Mouse (Mus musculus): ENCODE data around the gene Ppp4r2. TPM values are rescaled to one million over a fixed set of nuclear protein-coding genes. Genes with fewer than 3 reads are reported as not detected.

Gene Ppp4r2
- polyA plus RNA-seq, 1 experiment from 2014 or later = 42.1 TPM

DNA sequence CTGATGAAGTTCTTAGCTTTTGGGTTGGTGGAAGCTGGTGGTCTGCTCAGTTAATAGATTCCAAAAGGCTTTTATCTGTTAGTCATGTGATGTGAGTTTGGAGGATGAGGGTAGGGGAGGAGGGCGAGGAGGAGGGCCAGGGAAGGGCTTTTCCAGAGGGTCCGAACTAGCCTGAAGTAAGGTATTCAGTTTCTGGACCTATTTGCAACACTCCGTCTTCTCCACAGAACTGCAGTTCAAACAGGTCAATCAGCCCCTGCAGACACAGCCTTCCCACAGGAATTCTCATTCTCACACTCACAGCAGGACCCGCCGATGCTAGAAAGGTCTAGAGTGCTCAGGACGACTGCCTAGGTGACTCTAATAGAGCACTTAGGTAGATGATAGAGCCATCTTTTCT, 39.8 kb downstream of the Ppp4r2 start:
- Histone ChIP-seq H3K27ac (ENCODE audit: low read depth, low read length) (no peak overlapping the region), H3K27me3 (ENCODE audit: control insufficient read depth, insufficient read depth, low read length) (no peaks in the 10 kb centered on the region), H3K4me2 (replicated peaks; ENCODE audit: low read depth, low read length) (no peak overlapping the region), H3K4me3 (ENCODE audit: low read length) (no peak overlapping the region), H3K9me3 (ENCODE audit: control insufficient read depth, low read length) (no peaks in the 10 kb centered on the region), H3K36me3 (ENCODE audit: control insufficient read depth, insufficient read depth, low read length) (peaks cover 5% of the 10 kb centered on the region; the same call in 1 of the 2 replicates), H3K4me1 (ENCODE audit: control insufficient read depth, insufficient read depth, low read length) (no peaks in the 10 kb centered on the region), H3K9ac (ENCODE audit: low read depth, low read length) (no peak overlapping the region)
- no peak for ATAC-seq (ENCODE audit: low FRiP score, low TSS enrichment)
- WGBS = 75% methylated on average over 6 of the region's 6 CpGs

DNA sequence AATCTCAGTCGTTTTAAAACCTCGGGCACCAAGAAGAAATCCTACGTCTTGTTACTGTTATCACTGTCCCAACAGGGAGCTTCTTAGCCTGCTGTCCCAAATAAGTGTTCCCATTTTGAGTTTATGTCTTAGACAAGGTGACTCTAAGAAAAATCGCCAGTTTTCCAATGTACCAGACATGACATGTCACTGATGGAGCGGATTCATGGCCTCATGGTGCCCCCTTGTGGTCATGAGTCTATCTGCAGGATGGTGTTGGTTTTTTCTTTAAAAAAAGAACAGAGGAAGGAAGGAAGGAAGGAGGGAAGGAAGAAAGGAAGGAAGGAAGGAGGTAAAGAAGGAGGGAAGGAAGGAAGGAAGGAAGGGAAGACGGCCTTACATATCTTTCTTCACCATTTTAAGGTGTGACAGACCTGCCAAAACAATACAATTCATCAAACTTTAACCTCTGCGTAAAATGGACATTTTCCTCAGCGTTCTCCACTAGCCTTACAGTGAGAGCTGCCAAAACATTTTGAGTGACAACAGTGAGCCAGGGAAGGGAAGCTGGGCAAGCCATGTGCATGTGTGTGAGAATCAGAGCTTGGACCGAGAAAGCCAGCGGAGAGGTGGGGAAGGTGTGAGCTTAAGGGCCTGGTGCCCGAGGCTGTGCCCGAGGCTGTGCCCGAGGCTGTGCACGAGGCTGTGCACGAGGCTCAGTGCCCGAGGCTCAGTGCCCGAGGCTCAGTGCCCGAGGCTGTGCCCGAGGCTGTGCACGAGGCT, 42.6 kb downstream of the Ppp4r2 start:
- H3K4me1 ChIP-seq (ENCODE audit: control insufficient read depth, insufficient read depth, low read length) = no peaks in the 10 kb centered on the region
- no peak for ATAC-seq (ENCODE audit: low FRiP score, low TSS enrichment)
- no peaks in the 10 kb centered on the region for H3K27me3 ChIP-seq (ENCODE audit: control insufficient read depth, insufficient read depth, low read length)
- no peak overlapping the region for H3K27ac ChIP-seq (ENCODE audit: low read depth, low read length)
- H3K4me3 ChIP-seq (ENCODE audit: low read length) = no peak overlapping the region
- WGBS = 69% methylated on average over 20 of the region's 20 CpGs
- H3K36me3 ChIP-seq (ENCODE audit: control insufficient read depth, insufficient read depth, low read length) = no peaks in the 10 kb centered on the region
- no peak overlapping the region for H3K9ac ChIP-seq (ENCODE audit: low read depth, low read length)
- no peak overlapping the region for H3K4me2 ChIP-seq (replicated peaks; ENCODE audit: low read depth, low read length)
- no peaks in the 10 kb centered on the region for H3K9me3 ChIP-seq (ENCODE audit: control insufficient read depth, low read length)

DNA sequence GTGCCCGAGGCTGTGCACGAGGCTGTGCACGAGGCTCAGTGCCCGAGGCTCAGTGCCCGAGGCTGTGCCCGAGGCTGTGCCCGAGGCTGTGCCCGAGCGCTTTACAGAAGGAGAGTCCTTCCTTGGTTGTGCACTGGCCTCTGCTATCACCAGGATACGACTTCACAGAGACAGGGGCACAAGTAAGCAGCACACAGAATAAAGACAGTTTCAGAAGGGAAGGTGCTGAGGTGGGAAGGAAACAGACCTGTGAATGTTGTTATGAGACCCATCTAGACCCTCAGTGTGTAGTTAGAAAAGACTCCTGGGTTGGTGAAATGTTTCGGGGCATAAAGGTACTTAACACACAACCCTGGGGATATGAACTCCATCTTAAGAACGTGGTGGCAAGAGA, 43.2 kb downstream of the Ppp4r2 start:
- no peaks in the 10 kb centered on the region for H3K27me3 ChIP-seq (ENCODE audit: control insufficient read depth, insufficient read depth, low read length)
- H3K9ac ChIP-seq (ENCODE audit: low read depth, low read length) = no peak overlapping the region
- 91% methylated on average over 12 of the region's 12 CpGs for WGBS
- H3K4me2 ChIP-seq (replicated peaks; ENCODE audit: low read depth, low read length) = no peak overlapping the region
- H3K4me1 ChIP-seq (ENCODE audit: control insufficient read depth, insufficient read depth, low read length) = no peaks in the 10 kb centered on the region
- no peak overlapping the region for H3K27ac ChIP-seq (ENCODE audit: low read depth, low read length)
- ATAC-seq (ENCODE audit: low FRiP score, low TSS enrichment) = no peak
- no peaks in the 10 kb centered on the region for H3K36me3 ChIP-seq (ENCODE audit: control insufficient read depth, insufficient read depth, low read length)
- H3K4me3 ChIP-seq (ENCODE audit: low read length) = no peak overlapping the region
- H3K9me3 ChIP-seq (ENCODE audit: control insufficient read depth, low read length) = no peaks in the 10 kb centered on the region

DNA sequence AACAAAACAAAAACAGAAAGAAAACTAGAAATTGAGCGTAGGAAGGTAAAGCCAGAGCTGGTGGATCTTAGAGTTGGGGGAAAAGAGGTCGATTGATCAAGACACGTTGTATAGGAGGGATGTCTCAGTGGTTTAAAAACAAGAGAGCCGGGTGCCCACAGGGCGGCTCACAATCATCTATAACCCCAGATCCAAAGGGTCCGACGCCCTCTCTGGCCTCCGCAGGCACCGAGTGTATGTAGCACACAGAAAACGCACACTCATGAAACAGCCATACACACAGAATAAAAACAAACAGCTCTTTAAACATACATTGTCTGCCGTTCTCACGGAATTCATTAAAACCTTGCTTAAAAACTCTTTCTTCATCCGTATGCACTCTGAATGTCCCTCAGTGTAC, 45.1 kb downstream of the Ppp4r2 start:
- no peaks in the 10 kb centered on the region for H3K36me3 ChIP-seq (ENCODE audit: control insufficient read depth, insufficient read depth, low read length)
- no peaks in the 10 kb centered on the region for H3K27me3 ChIP-seq (ENCODE audit: control insufficient read depth, insufficient read depth, low read length)
- H3K4me2 ChIP-seq (replicated peaks; ENCODE audit: low read depth, low read length) = no peak overlapping the region
- ATAC-seq (ENCODE audit: low FRiP score, low TSS enrichment) = no peak
- no peak overlapping the region for H3K27ac ChIP-seq (ENCODE audit: low read depth, low read length)
- no peaks in the 10 kb centered on the region for H3K4me1 ChIP-seq (ENCODE audit: control insufficient read depth, insufficient read depth, low read length)
- no peak overlapping the region for H3K9ac ChIP-seq (ENCODE audit: low read depth, low read length)
- WGBS = 87% methylated on average over 13 of the region's 13 CpGs
- H3K9me3 ChIP-seq (ENCODE audit: control insufficient read depth, low read length) = no peaks in the 10 kb centered on the region
- H3K4me3 ChIP-seq (ENCODE audit: low read length) = no peak overlapping the region

DNA sequence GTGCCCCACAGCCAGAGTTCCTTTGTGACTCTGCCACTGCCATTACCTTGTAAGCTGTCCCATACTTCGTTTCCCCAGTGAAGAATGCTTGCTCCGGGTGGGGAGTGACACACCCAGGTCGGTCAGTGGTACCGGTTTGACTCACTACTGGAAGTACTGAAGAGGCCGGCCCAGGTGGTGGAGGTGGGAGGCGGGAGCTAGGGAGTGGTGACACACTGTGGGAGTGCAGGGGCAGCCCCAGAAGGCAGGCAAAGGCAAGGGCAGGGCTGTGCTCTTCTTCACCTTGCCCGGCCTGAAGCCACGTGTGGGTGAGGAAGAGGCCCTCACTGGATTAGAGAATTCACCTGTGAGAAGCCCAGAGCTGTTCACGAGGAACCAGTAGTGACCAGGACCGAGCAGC, 46.2 kb downstream of the Ppp4r2 start:
- Histone ChIP-seq H3K9ac (ENCODE audit: low read depth, low read length) (no peak overlapping the region), H3K27ac (ENCODE audit: low read depth, low read length) (no peak overlapping the region), H3K4me3 (ENCODE audit: low read length) (no peak overlapping the region), H3K36me3 (ENCODE audit: control insufficient read depth, insufficient read depth, low read length) (no peaks in the 10 kb centered on the region), H3K9me3 (ENCODE audit: control insufficient read depth, low read length) (no peaks in the 10 kb centered on the region), H3K4me1 (ENCODE audit: control insufficient read depth, insufficient read depth, low read length) (no peaks in the 10 kb centered on the region), H3K27me3 (ENCODE audit: control insufficient read depth, insufficient read depth, low read length) (no peaks in the 10 kb centered on the region), H3K4me2 (replicated peaks; ENCODE audit: low read depth, low read length) (no peak overlapping the region)
- 44% methylated on average over 10 of the region's 10 CpGs for WGBS
- ATAC-seq (ENCODE audit: low FRiP score, low TSS enrichment) = no peak

DNA sequence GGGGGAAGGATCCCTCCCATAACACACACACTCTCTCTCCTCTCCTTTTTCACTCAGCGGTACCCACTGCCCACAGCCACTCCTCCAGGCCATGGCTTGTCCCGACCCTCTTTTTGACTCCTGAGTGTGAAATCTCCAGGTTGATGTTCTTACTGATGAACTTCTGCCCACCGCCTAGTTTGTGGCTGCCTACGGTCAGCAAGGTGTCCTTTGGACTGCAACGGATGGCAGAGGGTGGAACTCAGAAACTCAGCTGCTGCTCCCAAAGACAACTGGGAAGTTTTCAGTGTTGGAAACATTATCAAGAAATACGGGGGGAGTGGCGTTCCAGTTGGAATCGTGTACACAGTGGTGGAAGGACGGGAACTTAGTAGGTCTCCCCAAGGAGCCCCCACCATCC, 48.2 kb downstream of the Ppp4r2 start:
- Histone ChIP-seq H3K36me3 (ENCODE audit: control insufficient read depth, insufficient read depth, low read length) (no peaks in the 10 kb centered on the region), H3K4me3 (ENCODE audit: low read length) (no peak overlapping the region), H3K4me1 (ENCODE audit: control insufficient read depth, insufficient read depth, low read length) (no peaks in the 10 kb centered on the region), H3K9ac (ENCODE audit: low read depth, low read length) (no peak overlapping the region), H3K27ac (ENCODE audit: low read depth, low read length) (no peak overlapping the region), H3K27me3 (ENCODE audit: control insufficient read depth, insufficient read depth, low read length) (no peaks in the 10 kb centered on the region), H3K9me3 (ENCODE audit: control insufficient read depth, low read length) (no peaks in the 10 kb centered on the region), H3K4me2 (replicated peaks; ENCODE audit: low read depth, low read length) (no peak overlapping the region)
- no peak for ATAC-seq (ENCODE audit: low FRiP score, low TSS enrichment)
- WGBS = 69% methylated on average over 9 of the region's 9 CpGs

DNA sequence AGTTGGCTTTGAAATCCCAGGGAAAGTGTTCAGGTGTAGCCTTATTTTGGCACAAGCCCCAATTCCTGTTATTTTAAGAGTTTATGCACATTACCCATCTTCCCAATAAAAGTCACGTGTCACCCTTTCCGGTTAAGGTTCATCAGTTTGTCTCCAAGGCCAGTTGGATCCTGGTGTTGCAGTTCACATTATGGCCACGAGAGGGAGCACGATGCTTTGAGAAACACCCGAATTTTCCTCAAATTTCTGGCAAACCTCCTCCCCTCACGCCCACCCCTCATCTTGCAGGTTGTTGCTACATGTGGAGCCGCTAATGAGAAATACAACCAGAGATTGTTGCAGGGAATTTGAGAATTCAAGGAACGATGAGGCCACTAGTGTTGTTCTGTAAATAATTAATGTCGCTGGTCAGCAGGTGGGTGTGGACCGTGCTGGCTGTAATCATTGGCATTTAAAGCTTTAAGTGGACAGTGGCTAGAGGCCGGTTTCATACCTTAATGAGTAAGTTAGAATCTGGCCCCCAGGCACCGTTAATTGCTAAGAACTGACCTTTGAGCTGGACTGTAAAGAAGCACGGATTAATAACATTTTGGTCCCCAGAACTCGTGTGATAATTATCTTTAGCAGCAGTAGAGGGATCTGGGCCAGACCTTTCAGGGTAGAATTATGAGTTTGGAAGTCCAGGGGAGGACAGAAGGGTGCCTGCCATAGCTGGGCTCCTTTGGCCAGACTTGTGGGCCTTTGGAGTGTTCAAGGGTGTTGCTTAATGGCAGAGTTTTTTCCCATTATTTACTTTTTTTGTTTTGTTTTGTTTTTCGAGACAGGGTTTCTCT, 49.2 kb downstream of the Ppp4r2 start:
- peak overlapping the region; percentile 24; the same call in 1 of the 2 replicates for H3K4me2 ChIP-seq (replicated peaks; ENCODE audit: low read depth, low read length)
- no peaks in the 10 kb centered on the region for H3K36me3 ChIP-seq (ENCODE audit: control insufficient read depth, insufficient read depth, low read length)
- no peak overlapping the region for H3K9ac ChIP-seq (ENCODE audit: low read depth, low read length)
- no peaks in the 10 kb centered on the region for H3K9me3 ChIP-seq (ENCODE audit: control insufficient read depth, low read length)
- H3K4me1 ChIP-seq (ENCODE audit: control insufficient read depth, insufficient read depth, low read length) = no peaks in the 10 kb centered on the region
- ATAC-seq (ENCODE audit: low FRiP score, low TSS enrichment) = peak; percentile 39
- no peak overlapping the region for H3K27ac ChIP-seq (ENCODE audit: low read depth, low read length)
- whole genome bisulfite sequencing = 12% methylated on average over 15 of the region's 15 CpGs
- H3K4me3 ChIP-seq (ENCODE audit: low read length) = no peak overlapping the region
- no peaks in the 10 kb centered on the region for H3K27me3 ChIP-seq (ENCODE audit: control insufficient read depth, insufficient read depth, low read length)

DNA sequence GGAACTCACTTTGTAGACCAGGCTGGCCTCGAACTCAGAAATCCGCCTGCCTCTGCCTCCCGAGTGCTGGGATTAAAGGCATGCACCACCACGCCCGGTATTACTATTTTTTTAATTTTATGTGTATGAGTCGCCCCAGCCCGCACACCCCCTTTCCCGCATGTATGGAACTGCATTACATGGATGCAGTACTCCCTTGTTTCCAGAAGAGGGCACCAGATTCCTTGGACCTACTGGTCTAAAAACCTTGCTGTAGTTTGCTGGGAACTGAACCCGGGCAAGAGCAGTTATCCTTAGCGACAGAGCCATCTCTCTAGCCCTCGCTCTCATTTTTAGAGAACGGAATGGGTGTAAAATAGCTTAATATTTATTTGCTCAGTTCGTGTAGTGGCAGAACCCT, 49.8 kb downstream of the Ppp4r2 start:
- Histone ChIP-seq H3K9ac (ENCODE audit: low read depth, low read length) (no peak overlapping the region), H3K4me3 (ENCODE audit: low read length) (no peak overlapping the region), H3K36me3 (ENCODE audit: control insufficient read depth, insufficient read depth, low read length) (no peaks in the 10 kb centered on the region), H3K9me3 (ENCODE audit: control insufficient read depth, low read length) (no peaks in the 10 kb centered on the region), H3K4me1 (ENCODE audit: control insufficient read depth, insufficient read depth, low read length) (no peaks in the 10 kb centered on the region), H3K4me2 (replicated peaks; ENCODE audit: low read depth, low read length) (no peak overlapping the region), H3K27ac (ENCODE audit: low read depth, low read length) (no peak overlapping the region), H3K27me3 (ENCODE audit: control insufficient read depth, insufficient read depth, low read length) (no peaks in the 10 kb centered on the region)
- WGBS = 56% methylated on average over 13 of the region's 13 CpGs
- no peak for ATAC-seq (ENCODE audit: low FRiP score, low TSS enrichment)

DNA sequence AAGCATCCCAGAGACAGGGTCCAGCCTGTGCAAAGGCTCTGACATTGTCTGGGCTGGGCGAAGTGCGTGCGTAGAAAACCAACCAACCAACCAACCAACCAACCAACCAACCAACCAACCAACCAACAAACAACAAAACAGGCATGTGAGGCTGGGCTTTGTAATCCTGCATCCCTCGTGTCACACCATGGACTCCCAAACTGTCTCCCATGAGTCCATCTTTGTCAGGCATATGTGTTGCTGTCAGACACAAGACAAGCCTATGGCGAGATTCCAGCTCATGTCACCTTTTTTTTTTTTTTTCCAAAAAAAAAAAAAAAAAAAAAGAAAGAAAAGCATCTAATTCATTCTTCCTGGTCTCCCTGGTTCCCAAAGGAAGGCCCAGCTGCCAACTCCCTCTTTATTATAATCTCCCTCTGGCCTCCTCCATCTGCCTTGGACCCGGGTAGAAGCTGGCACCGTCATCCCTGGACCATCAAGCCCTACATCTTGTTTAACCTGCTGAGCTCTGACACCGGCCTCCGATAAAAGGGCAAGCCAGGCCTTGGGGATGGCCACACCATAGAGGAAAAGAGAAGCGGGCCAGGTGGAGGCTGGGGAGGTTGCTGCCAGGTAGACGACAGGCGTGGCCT, 51.3 kb downstream of the Ppp4r2 start:
- 90% methylated on average over 11 of the region's 12 CpGs for WGBS
- H3K36me3 ChIP-seq (ENCODE audit: control insufficient read depth, insufficient read depth, low read length) = no peaks in the 10 kb centered on the region
- no peaks in the 10 kb centered on the region for H3K9me3 ChIP-seq (ENCODE audit: control insufficient read depth, low read length)
- no peak overlapping the region for H3K4me3 ChIP-seq (ENCODE audit: low read length)
- no peak for ATAC-seq (ENCODE audit: low FRiP score, low TSS enrichment)
- H3K27ac ChIP-seq (ENCODE audit: low read depth, low read length) = no peak overlapping the region
- H3K27me3 ChIP-seq (ENCODE audit: control insufficient read depth, insufficient read depth, low read length) = no peaks in the 10 kb centered on the region
- no peaks in the 10 kb centered on the region for H3K4me1 ChIP-seq (ENCODE audit: control insufficient read depth, insufficient read depth, low read length)
- H3K9ac ChIP-seq (ENCODE audit: low read depth, low read length) = no peak overlapping the region
- H3K4me2 ChIP-seq (replicated peaks; ENCODE audit: low read depth, low read length) = no peak overlapping the region

All from kidney, embryonic 14.5 days (tissue).